Mouse (Mus musculus) left cerebral cortex, adult 2 months (tissue): ENCODE measurements around the gene Gpr182. TPM values are rescaled to one million over a fixed set of nuclear protein-coding genes. Genes with fewer than 3 reads are reported as not detected.

ENCODE experiments used
- DNase-seq, 2 experiments: peaks; one replicate each; pipeline ENCODE4 v3.0.0; 2021 to 2022; ENCODE audit warnings: low spot score in 2 of 2, mixed read lengths in 1 of 2; ENCODE audit errors: extremely low spot score in 1 of 2
- H3K27ac ChIP-seq: fragments of 200-600 bp; 2 replicates; pipeline ENCODE4 v1.8.1; 2022
- H3K4me3 ChIP-seq: fragments of 200-600 bp; 2 replicates; pipeline ENCODE4 v1.8.1; 2022
- CTCF ChIP-seq: fragments of 200-600 bp; IDR thresholded peaks from 2 replicates; pipeline ENCODE4 v1.8.1; 2022; ENCODE audit warnings: antibody characterized with exemption, mild to moderate bottlenecking, moderate library complexity
- intact Hi-C: fragments of 180-260 bp; cut with DNase I; formaldehyde crosslinking; loops from one replicate; pipeline ENCODE4 v1.15.1; 2025
- total RNA-seq, 2 experiments: library from RNA; stranded (reverse); gene quantifications; 2 replicates each; pipeline ENCODE4 v1.2.3; 2021

Gene Gpr182
- total RNA-seq, 2 experiments from 2014 or later = 1.5 to 2.8 TPM

GRCm38 (mm10) chr10:127736916-127737315 is 14.6 kb downstream of the Gpr182 start:
- Histone ChIP-seq H3K27ac (no peak overlapping the region), H3K4me3 (no peak overlapping the region)
- no peak for DNase-seq
- no peak for TF ChIP-seq CTCF
- intact Hi-C loops = loop anchor here (2.0 kb wide), 1 partner anchor 58 kb away; no protein-coding TSS in a partner anchor

- DNase-seq = no peak
- no peak overlapping the region for H3K4me3 ChIP-seq
- H3K27ac ChIP-seq = no peak overlapping the region
- TF ChIP-seq CTCF = no peak
- intact Hi-C loops = loop anchor here (2.0 kb wide), 1 partner anchor 57 kb away; no protein-coding TSS in a partner anchor
These were observed 15.3 kb downstream of the Gpr182 start for GRCm38 (mm10) chr10:127736266-127736665.

GRCm38 (mm10) chr10:127734434-127734833 is 17.1 kb downstream of the Gpr182 start:
- intact Hi-C loops = loop anchor here (2.0 kb wide), 1 partner anchor 40 kb away; no protein-coding TSS in a partner anchor
- DNase-seq = no peak
- H3K27ac ChIP-seq = no peak overlapping the region
- no peak overlapping the region for H3K4me3 ChIP-seq
- peak; percentile 59 for TF ChIP-seq CTCF

GRCm38 (mm10) chr10:127731397-127731796 is 20.1 kb downstream of the Gpr182 start:
- DNase-seq = no peak
- H3K4me3 ChIP-seq = no peak overlapping the region
- no peak overlapping the region for H3K27ac ChIP-seq
- TF ChIP-seq CTCF = no peak
- intact Hi-C loops = no loop called here

- Histone ChIP-seq H3K27ac (no peak overlapping the region), H3K4me3 (no peak overlapping the region)
- DNase-seq = no peak
- no peak for TF ChIP-seq CTCF
- intact Hi-C loops = no loop called here
These were observed 20.6 kb downstream of the Gpr182 start for GRCm38 (mm10) chr10:127730933-127731310.

- no peak overlapping the region for H3K4me3 ChIP-seq
- TF ChIP-seq CTCF = no peak
- intact Hi-C loops = no loop called here
- no peak for DNase-seq
- H3K27ac ChIP-seq = no peak overlapping the region
These were observed 21.1 kb downstream of the Gpr182 start for GRCm38 (mm10) chr10:127730285-127730932.

GRCm38 (mm10) chr10:127728437-127728836 is 23.1 kb downstream of the Gpr182 start:
- H3K4me3 ChIP-seq = no peak overlapping the region
- TF ChIP-seq CTCF = no peak
- intact Hi-C loops = no loop called here
- DNase-seq = peak in 1 of 2 experiments; percentile 20
- H3K27ac ChIP-seq = no peak overlapping the region

- no peak for DNase-seq
- Histone ChIP-seq H3K27ac (no peak overlapping the region), H3K4me3 (no peak overlapping the region)
- no peak for TF ChIP-seq CTCF
- intact Hi-C loops = no loop called here
These were observed 26.4 kb downstream of the Gpr182 start for GRCm38 (mm10) chr10:127725136-127725535.

GRCm38 (mm10) chr10:127724178-127724577 is 27.4 kb downstream of the Gpr182 start, which contains the start of gene Tac2:
Gene Tac2, plus strand, starts transcription at chr10:127724478.
- no peak within 1 kb of the TSS for H3K4me3 ChIP-seq
- intact Hi-C loops = no loop called here
- no peak for TF ChIP-seq CTCF
- no peak for DNase-seq
- H3K27ac ChIP-seq = no peak within 1 kb of the TSS

- no peak for TF ChIP-seq CTCF
- H3K4me3 ChIP-seq = 0 out of 2 replicates have a peak overlapping the region, but pooled peaks have one; percentile 7
- peak overlapping the region; percentile 64 for H3K27ac ChIP-seq
- intact Hi-C loops = no loop called here
- DNase-seq = peak in 1 of 2 experiments; percentile 22
These were observed 29.7 kb downstream of the Gpr182 start for GRCm38 (mm10) chr10:127721671-127722418.

GRCm38 (mm10) chr10:127712736-127713135 is 38.8 kb downstream of the Gpr182 start:
- no peak for DNase-seq
- no peak for TF ChIP-seq CTCF
- intact Hi-C loops = no loop called here
- H3K27ac ChIP-seq = no peak overlapping the region
- no peak overlapping the region for H3K4me3 ChIP-seq

- TF ChIP-seq CTCF = no peak
- Histone ChIP-seq H3K27ac (no peak overlapping the region), H3K4me3 (no peak overlapping the region)
- intact Hi-C loops = no loop called here
- no peak for DNase-seq
These were observed 41.2 kb downstream of the Gpr182 start for GRCm38 (mm10) chr10:127710331-127710730.
